Mouse (Mus musculus): ENCODE data around the gene Casp8ap2. TPM values are rescaled to one million over a fixed set of nuclear protein-coding genes. Genes with fewer than 3 reads are reported as not detected.

Gene Casp8ap2
- total and polyA plus RNA-seq, 3 experiments: 18.2 to 93.5 (median 29.8) TPM

GRCm38 (mm10) chr4:32587543-32587942, 27.7 kb upstream of the Casp8ap2 start:
- Histone ChIP-seq H3K79me2 (ENCODE audit: control insufficient read depth, insufficient read depth, low read length, poor library complexity) (no peaks in the 10 kb centered on the region), H3K27me3 (ENCODE audit: control insufficient read depth in 1 of 2, insufficient read depth in 2 of 2, low read length in 2 of 2) (peaks cover 0 to 5% of the 10 kb centered on the region in 2 experiments; a peak in 3 of 4 replicates), H3K4me1 (ENCODE audit: control insufficient read depth in 1 of 2, insufficient read depth in 2 of 2, low read length in 2 of 2) (peaks cover 0 to 2% of the 10 kb centered on the region in 2 experiments; a peak in 1 of 4 replicates), H3K27ac (ENCODE audit: control insufficient read depth, low read depth, low read length) (no peak overlapping the region), H3K36me3 (ENCODE audit: control insufficient read depth in 1 of 2, insufficient read depth in 2 of 2, low read length in 2 of 2) (peaks cover 0 to 2% of the 10 kb centered on the region in 2 experiments; a peak in 1 of 4 replicates), H3K9ac (ENCODE audit: control insufficient read depth, low read depth, low read length, poor library complexity, severe bottlenecking) (no peak overlapping the region), H3K4me3 (ENCODE audit: control insufficient read depth in 1 of 2, insufficient read depth in 1 of 2, low read depth in 2 of 2, low read length in 2 of 2) (no peak overlapping the region), H3K9me3 (replicated peaks; ENCODE audit: insufficient read depth, low read length) (no peaks in the 10 kb centered on the region)
- no peak for DNase-seq (ENCODE audit: low read depth, low spot score)
- TF ChIP-seq BHLHE40 (IDR thresholded peaks at IDR 0.05; ENCODE audit: borderline replicate concordance, low read depth, low read length): no peak
- TF ChIP-seq MAX (IDR thresholded peaks at IDR 0.05; ENCODE audit: low read length): no peak
- TF ChIP-seq NELFE (IDR thresholded peaks at IDR 0.05; ENCODE audit: low read depth, low read length): no peak
- TF ChIP-seq SIN3A (IDR thresholded peaks at IDR 0.05; ENCODE audit: low read length): no peak
- no peak for TF ChIP-seq MAFK (IDR thresholded peaks at IDR 0.05; ENCODE audit: borderline replicate concordance, low read depth, low read length)
- TF ChIP-seq ELF1 (IDR thresholded peaks at IDR 0.05; ENCODE audit: low read depth, low read length): no peak
- no peak for TF ChIP-seq GATA1 (IDR thresholded peaks at IDR 0.05; ENCODE audit: low read depth, low read length)

GRCm38 (mm10) chr4:32588237-32588636, 27.0 kb upstream of the Casp8ap2 start:
- no peak overlapping the region for H3K27ac ChIP-seq (ENCODE audit: control insufficient read depth, low read depth, low read length)
- no peak overlapping the region for H3K9ac ChIP-seq (ENCODE audit: control insufficient read depth, low read depth, low read length, poor library complexity, severe bottlenecking)
- H3K4me1 ChIP-seq (ENCODE audit: control insufficient read depth in 1 of 2, insufficient read depth in 2 of 2, low read length in 2 of 2): peaks cover 0 to 2% of the 10 kb centered on the region in 2 experiments; a peak in 1 of 4 replicates
- H3K4me3 ChIP-seq (ENCODE audit: control insufficient read depth in 1 of 2, insufficient read depth in 1 of 2, low read depth in 2 of 2, low read length in 2 of 2): no peak overlapping the region
- no peaks in the 10 kb centered on the region for H3K79me2 ChIP-seq (ENCODE audit: control insufficient read depth, insufficient read depth, low read length, poor library complexity)
- peaks cover 0 to 2% of the 10 kb centered on the region in 2 experiments; a peak in 1 of 4 replicates for H3K36me3 ChIP-seq (ENCODE audit: control insufficient read depth in 1 of 2, insufficient read depth in 2 of 2, low read length in 2 of 2)
- H3K9me3 ChIP-seq (replicated peaks; ENCODE audit: insufficient read depth, low read length): no peaks in the 10 kb centered on the region
- DNase-seq (ENCODE audit: low read depth, low spot score): no peak
- peaks cover 0 to 5% of the 10 kb centered on the region in 2 experiments; a peak in 3 of 4 replicates for H3K27me3 ChIP-seq (ENCODE audit: control insufficient read depth in 1 of 2, insufficient read depth in 2 of 2, low read length in 2 of 2)
- no peak for TF ChIP-seq MAZ (IDR thresholded peaks at IDR 0.05; ENCODE audit: low read depth, low read length)
- TF ChIP-seq MEF2A (IDR thresholded peaks at IDR 0.05; ENCODE audit: extremely low read depth, insufficient replicate concordance, low read depth, low read length, poor library complexity, severe bottlenecking): no peak
- no peak for TF ChIP-seq JUND (IDR thresholded peaks at IDR 0.05; ENCODE audit: low read depth, low read length)
- no peak for TF ChIP-seq GATA1 (IDR thresholded peaks at IDR 0.05; ENCODE audit: low read depth, low read length)
- TF ChIP-seq TAL1 (IDR thresholded peaks at IDR 0.05; ENCODE audit: low read length): no peak
- TF ChIP-seq BHLHE40 (IDR thresholded peaks at IDR 0.05; ENCODE audit: borderline replicate concordance, low read depth, low read length): no peak
- TF ChIP-seq TBP (IDR thresholded peaks at IDR 0.05; ENCODE audit: low read depth, low read length): no peak
- TF ChIP-seq SMC3 (IDR thresholded peaks at IDR 0.05; ENCODE audit: low read depth, low read length): no peak
- no peak for TF ChIP-seq RAD21 (IDR thresholded peaks at IDR 0.05; ENCODE audit: low read depth, low read length)
- no peak for TF ChIP-seq KAT2A (conservative IDR thresholded peaks at IDR 0.05; ENCODE audit: low read depth, low read length)
- no peak for TF ChIP-seq ZC3H11A (IDR thresholded peaks at IDR 0.05; ENCODE audit: low read depth, low read length)
- no peak for TF ChIP-seq NELFE (IDR thresholded peaks at IDR 0.05; ENCODE audit: low read depth, low read length)
- no peak for TF ChIP-seq ZMIZ1 (IDR thresholded peaks at IDR 0.05; ENCODE audit: low read depth, low read length)
- no peak for TF ChIP-seq HCFC1 (IDR thresholded peaks at IDR 0.05; ENCODE audit: low read depth, low read length)
- TF ChIP-seq ZKSCAN1 (IDR thresholded peaks at IDR 0.05; ENCODE audit: low read depth, low read length): no peak
- no peak for TF ChIP-seq NRF1 (IDR thresholded peaks at IDR 0.05; ENCODE audit: insufficient read depth, low read depth, low read length, poor library complexity, severe bottlenecking)
- no peak for TF ChIP-seq GABPA (IDR thresholded peaks at IDR 0.05; ENCODE audit: low read depth, low read length)
- TF ChIP-seq MAFK (IDR thresholded peaks at IDR 0.05; ENCODE audit: borderline replicate concordance, low read depth, low read length): no peak
- no peak for TF ChIP-seq E2F4 (IDR thresholded peaks at IDR 0.05; ENCODE audit: borderline replicate concordance, low read depth, low read length)
- no peak for TF ChIP-seq USF2 (IDR thresholded peaks at IDR 0.05; ENCODE audit: borderline replicate concordance in 1 of 2, insufficient read depth in 1 of 2, low read depth in 1 of 2, low read length in 2 of 2)

All from MEL (cell line).